Mouse (Mus musculus): ENCODE data around the gene Ube2e2. TPM values are rescaled to one million over a fixed set of nuclear protein-coding genes. Genes with fewer than 3 reads are reported as not detected.

Ube2e2 gene
- polyA plus RNA-seq (2012; ENCODE audit: low replicate concordance): 1.1 TPM in 1 of 2 replicates, not detected in the other

GRCm38 (mm10) chr14:18893947-18894445 is at the start of gene Ube2e2:
Gene Ube2e2 (minus strand): TSS chr14:18894267.

